Mouse (Mus musculus): ENCODE data around the gene Rpl10. TPM values are rescaled to one million over a fixed set of nuclear protein-coding genes. Genes with fewer than 3 reads are reported as not detected.

Rpl10 gene
- total RNA-seq, 2 experiments from 2014 or later = 137 to 162 TPM

Small RNAs within 50 kb of the gene (microRNA-seq; reads per million reads assigned to microRNA genes)
- gene Mir7091 (0 reads per million in 2 experiments), gene Mir7092 (0 to 0.74 reads per million in 2 experiments)

Other genes starting within 250 kb of the Rpl10 start
- gene Irak1, start 246.9 kb upstream of the Rpl10 start, total RNA-seq (2021) = 10 to 100 TPM; 39.5 to 44.0 TPM
- gene Opn1mw, start 143.3 kb upstream of the Rpl10 start, total RNA-seq (2021) = under 1 TPM; 0.50 to 0.62 TPM
- gene Mecp2, start 135.4 kb upstream of the Rpl10 start, total RNA-seq (2021) = 10 to 100 TPM; 80.2 to 84.3 TPM
- gene Tex28, start 103.0 kb upstream of the Rpl10 start, total RNA-seq (2021) = not detected
- gene Tktl1, start 93.6 kb upstream of the Rpl10 start, total RNA-seq (2021) = not detected
- gene Flna, start 21.0 kb upstream of the Rpl10 start, total RNA-seq (2021) = 10 to 100 TPM; 65.4 to 68.3 TPM
- gene Emd, start 16.1 kb upstream of the Rpl10 start, total RNA-seq (2021) = 10 to 100 TPM; 31.4 to 38.9 TPM
- gene Taz, start 11.1 kb downstream of the Rpl10 start, total RNA-seq (2021) = 10 to 100 TPM; 48.5 to 55.5 TPM
- gene Dnase1l1, start 11.5 kb downstream of the Rpl10 start, total RNA-seq (2021) = 1 to 10 TPM; 2.1 to 2.3 TPM
- gene Atp6ap1, start 26.3 kb downstream of the Rpl10 start, total RNA-seq (2021) = 100 to 1,000 TPM; 360 to 380 TPM
- 100 to 1,000 TPM; 603 to 616 TPM for gene Gdi1, start 34.2 kb downstream of the Rpl10 start, total RNA-seq (2021)
- gene Fam50a, start 42.2 kb downstream of the Rpl10 start, total RNA-seq (2021) = 10 to 100 TPM; 26.0 to 27.0 TPM
- 10 to 100 TPM; 22.4 to 24.5 TPM for gene Plxna3, start 58.3 kb downstream of the Rpl10 start, total RNA-seq (2021)
- gene Lage3, start 82.8 kb downstream of the Rpl10 start, total RNA-seq (2021) = 10 to 100 TPM; 25.3 to 28.5 TPM
- gene Ubl4a, start 102.4 kb downstream of the Rpl10 start, total RNA-seq (2021) = 10 to 100 TPM; 73.7 to 80.0 TPM
- 1 to 10 TPM; 2.7 to 3.7 TPM for gene Slc10a3, start 102.5 kb downstream of the Rpl10 start, total RNA-seq (2021)
- 10 to 100 TPM; 17.4 to 19.3 TPM for gene Fam3a, start 122.5 kb downstream of the Rpl10 start, total RNA-seq (2021)
- 10 to 100 TPM; 50.0 to 51.5 TPM for gene Ikbkg, start 122.5 kb downstream of the Rpl10 start, total RNA-seq (2021)
- gene G6pdx, start 158.4 kb downstream of the Rpl10 start, total RNA-seq (2021) = 10 to 100 TPM; 23.8 to 26.0 TPM
- gene Gm6880, start 210.6 kb downstream of the Rpl10 start, total RNA-seq (2021) = not detected

Data from left cerebral cortex, postnatal 25 days (tissue).